Mouse (Mus musculus) ES-E14 (cell line): ENCODE measurements around the gene Rnf167. TPM values are rescaled to one million over a fixed set of nuclear protein-coding genes. Genes with fewer than 3 reads are reported as not detected.

Experiments used
- DNase-seq: peaks from one replicate; pipeline ENCODE4 v3.0.0-alpha.2; 2013; ENCODE audit warnings: low read depth, low spot score
- H3K27ac ChIP-seq: 2 replicates; pipeline ENCODE4 v1.5.1; 2012; ENCODE audit warnings: low read depth, mild to moderate bottlenecking, low read length, moderate library complexity, mixed read lengths; ENCODE audit not compliant: poor library complexity, insufficient read depth, severe bottlenecking
- H3K36me3 ChIP-seq: 2 replicates; pipeline ENCODE4 v1.6.1; 2012; ENCODE audit warnings: mild to moderate bottlenecking, low read length, moderate library complexity, mixed read lengths; ENCODE audit not compliant: control insufficient read depth, poor library complexity, insufficient read depth, severe bottlenecking
- H3K4me1 ChIP-seq, 2 experiments: fragments of 150-350 bp in 1 of 2; sonication (generic) in 1 of 2; 2 replicates each; pipeline ENCODE4 v1.6.1; 2012; ENCODE audit warnings: low read length in 2 of 2, mild to moderate bottlenecking in 1 of 2, mixed read lengths in 1 of 2; ENCODE audit not compliant: control insufficient read depth in 2 of 2, insufficient read depth in 2 of 2, poor library complexity in 1 of 2
- H3K4me3 ChIP-seq, 2 experiments: fragments of 150-350 bp in 1 of 2; sonication (generic) in 1 of 2; 2 replicates each; pipeline ENCODE4 v1.5.1; 2012; ENCODE audit warnings: low read length in 2 of 2, low read depth in 1 of 2, mild to moderate bottlenecking in 1 of 2, mixed read lengths in 1 of 2; ENCODE audit not compliant: insufficient read depth in 1 of 2, poor library complexity in 1 of 2, severe bottlenecking in 1 of 2
- H3K9ac ChIP-seq: 2 replicates; pipeline ENCODE4 v1.6.1; 2012; ENCODE audit warnings: low read depth, mild to moderate bottlenecking, low read length, mixed read lengths; ENCODE audit not compliant: poor library complexity, insufficient read depth, severe bottlenecking
- H3K9me3 ChIP-seq: fragments of 150-350 bp; sonication (generic); 2 replicates; pipeline ENCODE4 v1.6.1; 2012; ENCODE audit warnings: low read depth, mild to moderate bottlenecking, low read length; ENCODE audit not compliant: control insufficient read depth, insufficient read depth
- CHD2 ChIP-seq: IDR thresholded peaks from 2 replicates; pipeline ENCODE4 v1.6.1; 2014; ENCODE audit warnings: mild to moderate bottlenecking, low read depth, low read length, inconsistent platforms
- HCFC1 ChIP-seq: IDR thresholded peaks from 2 replicates; pipeline ENCODE4 v1.6.1; 2012; ENCODE audit warnings: low read length, inconsistent platforms, borderline replicate concordance; ENCODE audit not compliant: insufficient read depth
- MAFK ChIP-seq: IDR thresholded peaks from 2 replicates; pipeline ENCODE4 v1.6.1; 2014; ENCODE audit warnings: mild to moderate bottlenecking, low read depth, low read length, inconsistent platforms; ENCODE audit not compliant: insufficient read depth
- ZC3H11A ChIP-seq: IDR thresholded peaks from 2 replicates; pipeline ENCODE4 v1.6.1; 2012; ENCODE audit warnings: low read depth, mild to moderate bottlenecking, inconsistent platforms, low read length, borderline replicate concordance
- ZNF384 ChIP-seq: IDR thresholded peaks from 2 replicates; pipeline ENCODE4 v1.6.1; 2012; ENCODE audit warnings: low read depth, low read length, inconsistent platforms
- in situ Hi-C, 2 experiments: fragments of 600-800 bp; cut with MboI; formaldehyde crosslinking; loops; one replicate each; pipeline ENCODE4 v1.15.1; 2025; ENCODE audit warnings: low sequenced_read_pairs in 2 of 2, inconsistent platforms in 1 of 2; ENCODE audit not compliant: unreplicated experiment in 2 of 2
- total RNA-seq: library from RNA; depleted of rRNA; stranded (reverse); fragments of 300-350 nt; gene quantifications from 2 replicates; pipeline ENCODE4 v1.2.3, GENCODE M21; 2012

Gene Rnf167
- total RNA-seq, 1 experiment, result 113 TPM

DNA sequence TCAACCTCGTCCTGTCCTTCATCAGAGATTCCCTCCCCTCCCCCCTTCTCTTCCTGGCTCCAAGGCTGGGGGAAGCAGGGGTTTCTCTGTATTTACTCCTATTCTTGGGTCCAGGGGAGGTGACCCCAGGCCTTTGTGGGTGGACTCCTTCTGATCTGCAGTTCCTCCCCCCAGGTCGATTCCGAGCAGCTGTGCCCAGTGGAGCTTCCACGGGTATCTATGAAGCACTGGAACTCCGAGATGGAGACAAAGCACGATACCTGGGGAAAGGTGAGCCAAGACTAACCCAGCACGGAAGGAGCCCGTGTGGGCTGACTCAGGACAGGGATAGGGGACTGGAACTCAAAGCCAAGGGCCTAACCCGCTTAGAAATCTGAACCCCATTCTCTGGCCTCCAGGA, 11.0 kb downstream of the Rnf167 start:
- in situ Hi-C loops, result no loop called here
- Histone ChIP-seq H3K4me3 (no peak overlapping the region), H3K9ac (no peak overlapping the region; the same call in 1 of the 2 replicates), H3K4me1 (peaks cover 8 to 25% of the 10 kb centered on the region in 2 experiments; a peak in 3 of 4 replicates), H3K36me3 (peaks cover 16% of the 10 kb centered on the region), H3K27ac (no peak overlapping the region), H3K9me3 (no peaks in the 10 kb centered on the region)
- no peak for DNase-seq
- TF ChIP-seq ZNF384 (no peak), CHD2 (no peak), MAFK (no peak), ZC3H11A (no peak), HCFC1 (no peak)

DNA sequence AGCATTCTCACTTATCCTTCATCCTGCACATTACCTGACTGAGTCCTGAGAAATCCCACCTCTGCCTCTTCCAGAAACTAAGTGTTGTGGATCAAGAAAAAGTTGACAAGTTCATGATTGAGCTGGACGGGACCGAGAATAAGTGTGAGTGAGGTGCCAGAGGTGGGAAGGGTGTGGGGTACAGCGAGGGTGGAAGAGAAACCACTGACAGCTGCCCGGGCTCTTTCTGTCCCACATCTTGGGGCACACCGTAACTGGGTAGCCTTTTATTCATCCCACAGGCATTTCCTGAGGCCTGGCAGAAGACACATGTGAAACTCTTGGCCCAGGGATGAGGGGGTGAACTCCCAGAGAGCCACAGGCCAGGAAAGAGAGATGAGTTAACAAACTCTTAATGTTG, 11.5 kb downstream of the Rnf167 start:
- Histone ChIP-seq H3K4me1 (peaks cover 8 to 25% of the 10 kb centered on the region in 2 experiments; a peak in 3 of 4 replicates), H3K9ac (peak overlapping the region; percentile 27; the same call in 1 of the 2 replicates), H3K9me3 (no peaks in the 10 kb centered on the region), H3K27ac (no peak overlapping the region), H3K36me3 (peaks cover 14% of the 10 kb centered on the region), H3K4me3 (no peak overlapping the region)
- in situ Hi-C loops, result no loop called here
- TF ChIP-seq ZNF384 (no peak), CHD2 (no peak), ZC3H11A (no peak), MAFK (no peak), HCFC1 (no peak)
- DNase-seq, result no peak

- DNase-seq, result no peak
- Histone ChIP-seq H3K9ac (peak overlapping the region; percentile 27; the same call in 1 of the 2 replicates), H3K27ac (no peak overlapping the region), H3K4me1 (peaks cover 8 to 25% of the 10 kb centered on the region in 2 experiments; a peak in 3 of 4 replicates), H3K36me3 (peaks cover 14% of the 10 kb centered on the region), H3K4me3 (no peak overlapping the region), H3K9me3 (no peaks in the 10 kb centered on the region)
- in situ Hi-C loops, result no loop called here
- no peak for TF ChIP-seq CHD2
- TF ChIP-seq MAFK, result no peak
- no peak for TF ChIP-seq HCFC1
- TF ChIP-seq ZNF384, result no peak
- no peak for TF ChIP-seq ZC3H11A
Measured at GRCm38 (mm10) chr11:70658942-70659341, 11.9 kb downstream of the Rnf167 start.

- Histone ChIP-seq H3K4me3 (no peak overlapping the region), H3K36me3 (peaks cover 25% of the 10 kb centered on the region), H3K27ac (no peak overlapping the region), H3K9me3 (no peaks in the 10 kb centered on the region), H3K9ac (no peak overlapping the region), H3K4me1 (peaks cover 8 to 25% of the 10 kb centered on the region in 2 experiments; a peak in 3 of 4 replicates)
- DNase-seq, result no peak
- TF ChIP-seq ZC3H11A (no peak), CHD2 (no peak), MAFK (no peak), ZNF384 (no peak), HCFC1 (no peak)
- in situ Hi-C loops, result no loop called here
Measured at GRCm38 (mm10) chr11:70660571-70660970, 13.5 kb downstream of the Rnf167 start.

DNA sequence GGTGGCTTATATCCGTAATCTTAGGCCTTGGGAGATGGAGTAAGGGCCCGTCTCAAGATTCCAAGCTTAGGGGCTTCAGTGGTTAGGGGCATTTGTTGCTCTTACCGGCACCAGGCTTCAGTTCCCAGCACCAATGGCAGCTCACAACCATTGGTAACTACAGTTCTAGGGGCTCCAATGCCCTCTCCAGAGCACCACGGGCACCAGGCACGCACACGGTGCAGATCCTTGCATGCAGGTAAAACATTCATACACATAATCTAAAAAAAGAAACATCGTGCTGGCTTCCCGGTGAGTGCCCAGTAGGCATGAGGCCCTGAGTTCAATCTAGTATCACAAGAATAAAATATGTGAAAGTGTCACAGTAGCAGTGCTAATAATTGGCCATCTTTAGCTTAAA, 16.1 kb downstream of the Rnf167 start:
- peaks cover 35% of the 10 kb centered on the region for H3K36me3 ChIP-seq
- DNase-seq, result no peak
- H3K9ac ChIP-seq, result no peak overlapping the region
- H3K4me3 ChIP-seq, result no peak overlapping the region
- in situ Hi-C loops, result no loop called here
- H3K4me1 ChIP-seq, result peaks cover 2 to 9% of the 10 kb centered on the region in 2 experiments
- H3K27ac ChIP-seq, result no peak overlapping the region; the same call in 1 of the 2 replicates
- TF ChIP-seq CHD2, result no peak
- no peak for TF ChIP-seq MAFK
- no peak for TF ChIP-seq ZC3H11A
- TF ChIP-seq ZNF384, result no peak
- TF ChIP-seq HCFC1, result no peak
- H3K9me3 ChIP-seq, result no peaks in the 10 kb centered on the region
